Mouse (Mus musculus) ovary, postnatal 14 days (tissue): ENCODE data around the gene Fam160b1.

Experiments used
- DNase-seq: peaks from one replicate; pipeline ENCODE4 v3.0.0; 2022; ENCODE audit warnings: low spot score

Gene Fam160b1

GRCm38 (mm10) chr19:57360341-57361130 is at the start of gene Fam160b1:
Gene Fam160b1 (plus strand): TSS chr19:57360680.
- DNase-seq: peak; percentile 92

DNA sequence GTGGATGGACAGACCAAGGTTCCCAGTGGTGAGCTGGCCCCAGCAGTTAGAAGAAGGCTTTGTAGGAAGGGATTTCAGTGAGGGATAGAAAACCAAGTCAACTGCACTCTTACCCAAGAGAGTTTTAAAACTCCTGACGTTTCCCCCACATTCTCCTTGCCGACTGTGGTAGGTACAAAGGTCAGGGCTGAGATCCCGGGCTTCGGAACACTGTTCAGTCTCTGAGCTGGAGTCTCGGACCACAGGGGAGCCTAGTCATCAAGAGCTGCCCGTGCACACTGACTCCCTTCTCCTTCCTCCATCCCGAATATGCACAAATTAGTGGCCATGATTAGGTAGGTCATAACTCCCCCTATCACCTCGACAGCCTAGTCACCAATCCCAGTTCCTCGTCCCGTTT is 47.3 kb upstream of the Fam160b1 start:
- DNase-seq: no peak

- DNase-seq: no peak
Observed at GRCm38 (mm10) chr19:57313891-57314345, 46.6 kb upstream of the Fam160b1 start.

DNA sequence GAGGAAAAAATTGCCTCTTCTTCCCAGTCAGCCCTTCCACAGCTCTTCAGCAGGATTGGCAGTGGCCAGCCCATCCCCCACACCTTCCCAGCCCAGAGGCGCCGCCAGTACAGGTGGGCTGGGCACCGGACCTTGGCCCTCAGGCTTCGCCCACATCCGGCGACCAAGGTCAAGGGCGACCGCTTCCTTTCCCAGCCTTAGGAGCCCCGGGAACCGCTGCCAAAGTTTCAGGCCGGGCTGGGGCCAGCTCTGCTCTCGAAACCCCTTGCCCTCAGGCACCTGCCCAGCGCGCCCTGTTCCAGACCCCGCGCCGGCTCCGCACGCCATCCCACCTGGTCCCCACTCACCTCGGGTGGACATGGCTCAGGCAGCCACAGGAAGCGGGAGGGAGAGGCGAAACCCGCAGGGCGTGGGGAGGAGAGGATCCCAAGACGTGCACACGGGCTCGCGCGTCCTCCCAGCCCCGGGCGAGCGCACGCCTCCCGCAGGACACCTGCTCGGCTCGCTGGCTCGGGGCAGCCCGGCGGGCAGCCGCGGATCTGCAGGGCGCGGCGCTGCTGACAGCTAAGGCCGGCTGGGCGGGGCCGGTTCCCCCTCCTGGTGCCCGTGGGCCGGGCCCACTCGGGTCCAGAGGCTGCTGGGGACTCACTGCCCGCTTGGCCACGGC is 46.0 kb upstream of the Fam160b1 start, which contains the start of gene Ablim1:
Ablim1 (minus strand) TSS at position 574 of the 667 bp plus-strand sequence.
- peak; percentile 19 for DNase-seq

DNA sequence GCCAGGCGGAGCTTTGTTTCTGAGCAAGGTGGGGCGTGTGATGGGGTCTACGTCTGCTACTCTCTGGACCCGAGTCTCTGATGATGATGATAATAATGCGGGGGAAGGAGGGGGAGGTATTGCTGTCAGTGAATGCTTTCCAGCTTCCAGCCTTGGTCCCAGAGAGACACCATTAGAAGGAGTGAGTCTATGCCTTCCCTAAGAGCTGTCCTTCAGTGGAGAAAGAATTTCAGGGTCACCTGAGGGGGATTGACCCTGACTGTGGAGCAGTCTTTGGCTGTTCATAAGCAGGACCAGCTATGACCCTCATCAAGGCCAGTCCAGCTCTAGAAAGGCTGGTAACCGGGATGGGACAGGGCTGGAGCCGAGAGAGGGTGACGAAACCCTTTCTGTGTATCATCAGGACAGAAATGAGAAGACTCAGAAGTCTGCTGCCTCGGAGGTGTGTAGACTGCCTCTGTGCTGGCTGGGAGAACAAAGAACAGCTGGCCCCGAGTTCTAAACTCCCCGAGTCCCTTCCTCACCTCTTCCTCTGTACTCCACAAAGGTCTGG is 45.4 kb upstream of the Fam160b1 start:
- no peak for DNase-seq

GRCm38 (mm10) chr19:57316597-57316996 is 43.9 kb upstream of the Fam160b1 start:
- no peak for DNase-seq

DNA sequence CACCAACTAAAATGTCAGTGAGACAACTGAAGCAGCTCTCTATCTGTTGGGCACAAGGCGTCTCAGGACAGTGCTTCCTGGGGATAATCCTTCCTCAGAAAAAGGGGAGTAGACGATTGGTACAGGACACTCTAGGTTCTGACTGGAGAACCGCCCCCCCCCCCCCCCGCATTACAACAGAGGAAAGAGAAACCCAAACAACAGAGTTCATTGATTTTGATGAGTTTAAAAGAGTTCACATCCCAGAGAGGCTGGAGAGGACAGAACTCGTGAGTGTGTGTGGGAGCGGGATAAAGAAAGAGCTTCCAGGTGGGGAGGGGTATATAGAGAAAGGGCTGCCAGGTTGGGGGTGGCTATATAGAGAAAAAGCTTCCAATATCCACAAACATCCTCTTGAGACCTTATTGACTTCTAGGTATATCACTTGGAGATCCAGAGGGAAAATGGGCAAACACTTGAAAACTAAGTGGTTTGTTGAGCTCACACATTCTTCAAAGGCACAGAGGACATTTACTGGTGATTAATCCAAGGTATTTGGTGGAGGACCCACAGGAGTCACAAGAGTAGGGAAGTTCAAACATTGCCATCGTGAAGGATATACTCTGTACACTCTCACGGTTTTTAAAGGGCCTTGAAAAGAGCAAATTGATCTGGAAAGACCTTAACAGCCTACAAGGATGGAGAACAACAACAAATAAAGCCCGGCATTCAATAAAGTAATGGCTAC is 39.7 kb upstream of the Fam160b1 start:
- DNase-seq: no peak

- DNase-seq: no peak
Observed at GRCm38 (mm10) chr19:57321839-57322238, 38.6 kb upstream of the Fam160b1 start.

GRCm38 (mm10) chr19:57322491-57322890 is 38.0 kb upstream of the Fam160b1 start:
- DNase-seq: no peak

DNA sequence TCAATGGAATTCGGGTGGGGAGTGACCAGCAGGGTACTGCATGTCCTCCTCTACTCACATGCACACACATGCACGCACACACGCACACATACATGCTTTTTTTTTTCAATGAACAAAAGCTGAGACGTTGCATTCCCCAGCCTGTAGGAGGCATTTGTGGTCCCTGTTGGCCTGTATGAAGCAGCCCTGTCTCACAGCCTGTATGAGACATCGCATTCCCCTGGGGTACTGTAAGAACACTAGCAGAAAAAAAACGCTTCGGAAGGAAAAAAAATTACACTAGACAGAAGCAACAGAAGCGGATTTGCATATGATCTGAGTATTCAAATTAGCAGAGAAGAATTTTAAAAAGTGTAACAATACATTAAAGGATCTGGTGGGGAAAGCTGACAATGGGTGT is 37.4 kb upstream of the Fam160b1 start:
- DNase-seq: no peak

GRCm38 (mm10) chr19:57325748-57326300 is 34.7 kb upstream of the Fam160b1 start:
- peak; percentile 58 for DNase-seq

DNA sequence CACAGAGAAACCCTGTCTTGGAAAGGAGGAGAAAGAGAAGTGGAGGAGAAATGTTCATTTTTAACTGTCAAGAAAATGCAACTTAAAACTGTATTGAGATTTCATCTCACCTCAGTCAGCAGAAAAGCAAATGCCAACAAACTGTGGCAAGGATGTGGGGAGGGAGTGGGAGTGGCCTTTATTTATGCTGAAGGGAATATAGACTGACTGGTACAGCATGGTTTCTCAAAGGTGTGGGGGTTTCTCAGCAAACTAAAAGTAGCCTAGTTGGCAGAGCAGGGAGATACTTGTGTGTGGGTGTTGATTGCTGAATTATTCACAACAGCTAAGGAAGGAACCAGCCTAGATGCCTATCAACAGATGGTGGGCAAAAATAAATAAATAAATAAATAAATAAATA is 32.8 kb upstream of the Fam160b1 start:
- DNase-seq: no peak

DNA sequence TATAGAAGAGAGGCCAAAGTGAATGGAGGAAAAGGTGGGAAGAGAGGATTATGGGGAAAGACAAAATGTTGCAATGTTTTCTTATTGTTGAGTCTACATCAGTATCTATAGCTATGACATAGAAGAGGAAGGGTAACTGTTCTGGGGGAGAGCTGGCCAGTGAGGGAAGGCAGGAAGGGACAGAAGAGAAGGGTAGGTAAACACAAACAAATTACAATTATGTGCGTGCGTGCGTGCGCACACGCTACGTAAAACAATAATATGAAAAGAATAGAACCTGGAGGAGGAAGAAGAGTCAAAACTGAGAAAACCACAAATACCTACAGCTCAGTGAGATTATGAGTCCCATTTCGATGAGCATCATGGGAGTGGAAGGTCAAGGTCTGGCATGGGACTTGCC is 32.2 kb upstream of the Fam160b1 start:
- DNase-seq: no peak

- peak; percentile 21 for DNase-seq
Observed at GRCm38 (mm10) chr19:57328792-57329191, 31.7 kb upstream of the Fam160b1 start.

DNA sequence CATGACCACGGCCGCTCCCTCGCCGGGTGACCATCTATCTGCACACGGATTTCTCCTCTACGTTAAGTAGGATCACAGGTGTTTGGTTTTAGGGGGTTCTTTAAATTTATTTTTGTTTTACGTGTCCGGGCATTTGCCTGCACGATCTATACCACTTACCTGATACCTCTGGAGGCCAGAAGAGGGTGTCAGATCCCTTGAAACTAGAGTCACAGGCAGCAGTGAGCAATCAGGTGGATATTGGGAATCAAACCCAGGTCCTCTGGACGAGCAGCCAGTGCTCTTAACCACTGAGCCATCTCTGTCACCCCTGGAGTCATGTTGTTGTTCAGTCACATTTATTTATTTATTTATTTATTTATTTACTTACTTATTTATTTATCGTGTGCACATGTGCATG is 30.2 kb upstream of the Fam160b1 start:
- no peak for DNase-seq

GRCm38 (mm10) chr19:57331237-57331636 is 29.2 kb upstream of the Fam160b1 start:
- DNase-seq: no peak

DNA sequence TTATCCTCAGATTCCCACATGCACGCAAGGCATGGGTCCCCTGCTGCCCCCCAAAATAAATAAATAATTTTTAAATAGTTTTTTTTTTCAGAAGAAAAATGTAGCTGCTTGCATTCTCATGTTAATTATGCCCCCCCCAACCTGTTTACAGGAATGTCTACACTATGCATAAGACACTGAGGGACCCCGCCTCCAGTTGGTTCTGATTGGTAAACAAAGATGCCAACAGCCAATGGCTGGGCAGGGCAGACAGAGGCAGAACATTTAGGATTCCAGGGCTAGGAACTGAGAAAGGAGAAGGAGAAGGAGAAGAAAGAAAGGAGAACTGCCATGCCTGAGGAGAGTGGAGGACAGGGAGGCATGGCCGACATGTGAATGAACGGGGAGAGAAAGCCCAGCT is 27.1 kb upstream of the Fam160b1 start:
- DNase-seq: no peak

DNA sequence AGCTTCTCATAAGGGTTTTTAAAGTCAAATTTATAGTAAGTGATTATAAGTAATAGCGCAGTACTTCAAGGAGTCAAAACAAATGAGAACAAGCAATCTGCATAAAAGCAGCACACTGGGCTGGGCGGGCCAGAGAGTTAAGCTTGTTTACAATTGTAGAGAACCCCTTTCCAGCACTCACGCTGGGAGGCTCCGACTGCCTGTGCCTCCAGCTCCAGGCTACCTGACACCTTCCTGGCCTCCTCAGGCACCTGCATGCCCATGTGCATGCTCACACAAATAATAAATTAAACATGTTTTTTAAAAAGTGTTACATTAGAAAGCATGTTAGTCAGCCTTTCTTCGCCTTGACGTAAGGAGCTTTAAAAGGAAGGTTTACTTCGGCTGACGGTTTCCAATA is 25.3 kb upstream of the Fam160b1 start:
- DNase-seq: no peak

DNA sequence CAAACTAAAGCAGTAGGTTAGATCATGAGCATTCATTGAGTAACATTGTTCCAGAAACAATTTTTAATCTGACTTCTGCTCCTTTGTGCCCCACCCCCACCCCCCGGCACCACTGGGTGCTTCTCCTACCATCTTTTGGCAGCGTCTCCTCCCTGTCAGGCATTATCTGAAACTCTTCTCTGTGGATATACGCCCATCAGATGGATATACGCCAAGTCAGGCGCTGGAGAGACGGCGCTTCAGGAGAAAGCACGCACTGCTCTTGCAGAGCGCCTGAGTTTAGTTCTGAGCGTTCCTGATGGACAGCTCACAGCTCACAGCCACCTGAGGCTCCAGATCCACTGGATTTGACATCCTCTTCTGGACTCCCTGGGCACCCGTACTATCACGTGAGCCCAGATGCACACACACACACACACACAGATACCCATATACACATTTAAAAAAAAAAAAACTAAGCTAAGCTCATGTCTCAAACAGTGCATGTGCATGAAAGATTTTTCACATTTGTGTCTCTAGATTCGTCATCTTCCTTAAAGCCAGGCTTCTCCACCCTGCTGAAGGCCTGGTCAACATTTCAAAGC is 21.1 kb upstream of the Fam160b1 start:
- DNase-seq: no peak

GRCm38 (mm10) chr19:57340900-57341742 is 19.4 kb upstream of the Fam160b1 start:
- DNase-seq: no peak

DNA sequence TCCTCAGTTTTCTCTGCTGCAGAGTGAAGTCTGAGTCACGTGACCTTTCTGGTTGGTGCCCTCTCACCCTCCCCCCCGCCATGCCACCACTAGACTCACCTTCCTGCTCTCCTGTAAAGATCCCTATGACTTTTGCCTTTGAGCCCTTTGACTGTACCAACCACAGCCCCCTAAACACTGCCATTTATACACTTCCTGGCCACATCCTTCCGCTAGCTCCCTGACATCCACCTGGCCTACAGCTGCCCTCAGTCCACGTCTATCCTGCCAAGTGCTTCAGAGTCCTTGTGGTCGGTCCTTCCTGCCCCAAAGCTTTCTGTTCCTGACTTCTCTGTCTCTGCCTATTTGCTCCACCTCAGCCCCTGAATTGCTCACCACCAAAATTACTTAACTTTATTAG is 16.6 kb upstream of the Fam160b1 start:
- no peak for DNase-seq
